Mouse (Mus musculus) heart, embryonic 12.5 days (tissue): ENCODE data around the gene Pes1. TPM values are rescaled to one million over a fixed set of nuclear protein-coding genes. Genes with fewer than 3 reads are reported as not detected.

ENCODE experiments used
- ATAC-seq: fragments of 200-750 bp; cut with Nextera tagmentation; 2 replicates; pipeline ENCODE4 v1.8.0; 2017; ENCODE audit warnings: moderate TSS enrichment, moderate library complexity; ENCODE audit not compliant: insufficient number of reproducible peaks, low FRiP score
- H3K27ac ChIP-seq: fragments of 300-500 bp; sonication (generic); 2 replicates; pipeline ENCODE4 v1.5.1; 2016; ENCODE audit warnings: mild to moderate bottlenecking, moderate library complexity; ENCODE audit not compliant: poor library complexity, severe bottlenecking
- H3K27me3 ChIP-seq: fragments of 300-500 bp; sonication (generic); replicated peaks from 2 replicates; pipeline ENCODE4 v1.6.1; 2016; ENCODE audit warnings: mild to moderate bottlenecking, moderate library complexity
- H3K36me3 ChIP-seq: fragments of 300-500 bp; sonication (generic); 2 replicates; pipeline ENCODE4 v1.6.1; 2016; ENCODE audit warnings: mild to moderate bottlenecking, moderate library complexity
- H3K4me1 ChIP-seq: fragments of 300-500 bp; sonication (generic); replicated peaks from 2 replicates; pipeline ENCODE4 v1.6.1; 2016; ENCODE audit warnings: mild to moderate bottlenecking
- H3K4me2 ChIP-seq: fragments of 300-500 bp; sonication (generic); 2 replicates; pipeline ENCODE4 v1.6.1; 2016; ENCODE audit warnings: mild to moderate bottlenecking, moderate library complexity
- H3K4me3 ChIP-seq: fragments of 300-500 bp; sonication (generic); 2 replicates; pipeline ENCODE4 v1.5.1; 2016; ENCODE audit warnings: mild to moderate bottlenecking
- H3K9ac ChIP-seq: fragments of 300-500 bp; sonication (generic); 2 replicates; pipeline ENCODE4 v1.6.1; 2016; ENCODE audit warnings: mild to moderate bottlenecking, moderate library complexity
- H3K9me3 ChIP-seq: fragments of 300-500 bp; sonication (generic); replicated peaks from 2 replicates; pipeline ENCODE4 v1.6.1; 2016; ENCODE audit warnings: mild to moderate bottlenecking, moderate library complexity
- WGBS: fragments of 180-500 bp; shearing (Covaris S2); methylation state at CpG from one replicate; pipeline ENCODE4 v1.1.7; 2016; 5-methylcytosine and 5-hydroxymethylcytosine counted together
- polyA plus RNA-seq: library from polyadenylated mRNA; unstranded; fragments of >200 nt; fragmentation: Nextera tagmentation; extraction: Ambion mirVana; gene quantifications from 2 replicates; pipeline ENCODE4 v1.2.1, GENCODE M21; 2016

Gene Pes1
- polyA plus RNA-seq, 1 experiment from 2014 or later, result 57.1 TPM

DNA sequence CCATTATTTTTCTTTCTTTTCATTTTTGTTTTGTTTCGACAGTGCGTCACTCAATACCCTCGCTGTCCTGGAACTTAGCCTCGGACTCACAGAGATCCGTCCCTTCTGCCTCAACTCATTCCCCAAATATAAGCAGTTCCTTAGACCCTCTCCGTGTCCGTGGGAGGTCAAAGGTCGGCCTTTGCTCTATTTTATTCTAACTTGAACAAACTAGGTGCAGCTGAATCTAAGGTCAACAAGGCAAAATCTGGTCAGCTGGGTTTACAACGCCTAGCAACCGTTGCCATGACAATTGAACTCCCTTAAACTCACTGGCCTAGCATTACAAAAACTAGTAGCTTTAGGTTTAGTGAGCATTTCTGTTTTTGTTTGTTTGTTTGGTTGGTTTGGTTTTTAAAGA is 620 bp upstream of the Pes1 start:
- 86% methylated on average over 10 of the region's 10 CpGs for WGBS
- Histone ChIP-seq H3K27me3 (peaks cover 6% of the 10 kb centered on the region; the same call in 1 of the 2 replicates), H3K27ac (no peak overlapping the region), H3K9ac (peak overlapping the region; percentile 49; the same call in 1 of the 2 replicates), H3K4me2 (peak overlapping the region; percentile 82), H3K4me1 (peaks cover 7% of the 10 kb centered on the region), H3K9me3 (no peaks in the 10 kb centered on the region), H3K36me3 (peaks cover 5% of the 10 kb centered on the region), H3K4me3 (peak overlapping the region; percentile 97)
- no peak for ATAC-seq

DNA sequence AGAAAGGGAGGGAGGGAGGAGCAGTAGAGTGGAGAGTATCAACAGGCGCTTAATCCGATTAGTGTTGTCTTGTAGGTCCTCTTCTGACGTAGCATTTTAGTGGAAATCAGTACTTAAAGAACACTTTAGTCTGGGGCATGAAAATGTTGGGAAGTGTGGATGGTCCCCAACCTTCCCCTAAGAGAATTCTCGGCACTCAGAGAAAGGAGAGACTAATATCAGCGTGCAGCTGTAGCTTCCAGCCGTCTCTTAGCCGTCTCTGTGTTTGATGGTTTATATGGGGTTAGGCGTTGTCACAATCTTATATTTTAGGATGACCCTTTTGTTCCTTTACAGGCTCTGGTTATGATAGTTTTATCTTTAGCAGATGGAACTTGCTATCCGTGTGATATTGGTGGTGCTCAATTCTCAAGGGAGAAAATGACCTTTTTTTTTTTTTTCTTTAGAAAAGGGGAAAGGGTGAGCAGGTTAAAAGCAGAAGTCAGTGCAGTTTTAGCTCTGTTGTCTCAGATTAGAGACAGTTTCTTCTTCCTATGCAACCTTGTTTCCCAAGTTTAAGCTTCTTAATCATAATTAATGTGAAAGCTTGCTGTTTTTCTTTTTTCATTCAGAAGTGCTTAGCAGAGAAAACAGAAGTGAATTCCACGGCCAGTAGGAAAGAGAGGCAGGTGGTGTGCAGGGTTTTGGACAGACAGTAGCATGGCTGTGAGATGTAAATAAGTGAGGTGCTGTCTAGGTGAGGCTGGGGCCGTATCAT is 819 bp downstream of the Pes1 start:
- ATAC-seq, result no peak
- Histone ChIP-seq H3K4me3 (peak overlapping the region; percentile 97), H3K27ac (peak overlapping the region; percentile 56; the same call in 1 of the 2 replicates), H3K9me3 (no peaks in the 10 kb centered on the region), H3K27me3 (peaks cover 6% of the 10 kb centered on the region; the same call in 1 of the 2 replicates), H3K36me3 (peaks cover 17% of the 10 kb centered on the region), H3K4me1 (peaks cover 7% of the 10 kb centered on the region), H3K4me2 (peak overlapping the region; percentile 82), H3K9ac (peak overlapping the region; percentile 90)
- 14% methylated on average over 11 of the region's 11 CpGs for WGBS

DNA sequence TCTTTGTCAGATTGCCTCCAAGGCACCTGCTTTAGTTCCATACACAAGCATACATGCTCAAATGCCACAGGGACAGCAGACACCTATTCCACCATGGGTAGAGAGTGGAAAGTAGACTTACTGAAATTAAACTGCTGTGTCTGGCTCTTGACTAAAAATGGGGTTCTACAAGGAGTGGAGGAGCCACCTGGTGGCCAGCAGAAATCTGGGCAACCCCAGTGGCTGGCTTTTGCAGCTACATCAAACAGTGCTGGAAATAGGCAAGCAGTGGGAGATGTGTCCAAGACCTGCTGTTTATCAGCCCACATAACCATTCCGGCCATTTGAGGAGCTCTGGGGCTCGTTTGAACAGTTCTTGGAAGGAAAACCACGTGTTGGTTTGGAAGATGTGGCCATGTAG is 6.1 kb downstream of the Pes1 start:
- Histone ChIP-seq H3K9me3 (no peaks in the 10 kb centered on the region), H3K9ac (no peak overlapping the region), H3K27me3 (no peaks in the 10 kb centered on the region), H3K36me3 (peaks cover 69% of the 10 kb centered on the region), H3K27ac (no peak overlapping the region), H3K4me2 (no peak overlapping the region), H3K4me3 (no peak overlapping the region), H3K4me1 (peaks cover 3% of the 10 kb centered on the region)
- WGBS, result 76% methylated on average over 3 of the region's 3 CpGs
- no peak for ATAC-seq

DNA sequence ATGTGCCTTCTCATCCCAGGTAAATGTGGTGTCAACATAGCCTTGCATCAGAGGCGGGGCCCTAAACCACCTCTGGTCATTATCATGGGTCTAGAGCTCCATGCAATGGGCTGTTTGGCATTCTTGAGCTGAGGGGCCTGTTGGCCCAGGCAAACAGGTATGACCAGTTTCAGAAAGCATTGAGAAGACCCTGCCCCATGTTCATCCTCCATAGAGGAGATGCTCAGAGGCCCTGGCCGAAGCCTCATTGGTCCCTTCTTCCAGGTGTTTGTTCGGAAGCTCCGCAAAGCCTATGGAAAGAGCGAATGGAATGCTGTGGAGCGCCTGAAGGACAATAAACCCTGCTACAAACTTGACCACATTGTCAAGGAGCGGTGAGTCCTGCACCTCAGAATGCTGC is 6.6 kb downstream of the Pes1 start:
- ATAC-seq, result no peak
- H3K4me3 ChIP-seq, result no peak overlapping the region
- H3K27me3 ChIP-seq, result no peaks in the 10 kb centered on the region
- H3K9ac ChIP-seq, result no peak overlapping the region
- H3K36me3 ChIP-seq, result peaks cover 75% of the 10 kb centered on the region
- H3K9me3 ChIP-seq, result no peaks in the 10 kb centered on the region
- H3K4me1 ChIP-seq, result no peaks in the 10 kb centered on the region
- H3K27ac ChIP-seq, result no peak overlapping the region
- WGBS, result 96% methylated on average over 7 of the region's 7 CpGs
- no peak overlapping the region for H3K4me2 ChIP-seq

DNA sequence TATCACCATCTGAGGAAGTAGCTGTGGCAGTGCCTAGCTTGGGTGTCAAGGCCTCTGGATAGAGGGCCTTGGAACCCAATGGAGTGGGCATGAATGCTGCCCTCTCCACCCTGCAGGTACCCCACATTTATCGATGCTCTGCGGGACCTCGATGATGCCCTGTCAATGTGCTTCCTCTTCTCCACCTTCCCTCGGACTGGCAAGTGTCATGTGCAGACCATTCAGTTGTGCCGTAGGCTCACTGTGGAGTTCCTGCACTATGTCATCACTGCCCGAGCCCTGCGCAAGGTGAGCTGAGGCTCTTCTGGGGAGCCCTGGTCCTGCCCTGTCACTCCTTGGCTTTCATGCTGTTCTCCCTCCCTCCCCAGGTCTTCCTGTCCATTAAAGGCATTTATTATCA is 9.3 kb downstream of the Pes1 start:
- Histone ChIP-seq H3K4me3 (no peak overlapping the region), H3K4me1 (no peaks in the 10 kb centered on the region), H3K4me2 (no peak overlapping the region), H3K9me3 (no peaks in the 10 kb centered on the region), H3K27ac (no peak overlapping the region), H3K9ac (no peak overlapping the region), H3K27me3 (no peaks in the 10 kb centered on the region), H3K36me3 (peaks cover 97% of the 10 kb centered on the region)
- 89% methylated on average over 7 of the region's 7 CpGs for WGBS
- ATAC-seq, result no peak

DNA sequence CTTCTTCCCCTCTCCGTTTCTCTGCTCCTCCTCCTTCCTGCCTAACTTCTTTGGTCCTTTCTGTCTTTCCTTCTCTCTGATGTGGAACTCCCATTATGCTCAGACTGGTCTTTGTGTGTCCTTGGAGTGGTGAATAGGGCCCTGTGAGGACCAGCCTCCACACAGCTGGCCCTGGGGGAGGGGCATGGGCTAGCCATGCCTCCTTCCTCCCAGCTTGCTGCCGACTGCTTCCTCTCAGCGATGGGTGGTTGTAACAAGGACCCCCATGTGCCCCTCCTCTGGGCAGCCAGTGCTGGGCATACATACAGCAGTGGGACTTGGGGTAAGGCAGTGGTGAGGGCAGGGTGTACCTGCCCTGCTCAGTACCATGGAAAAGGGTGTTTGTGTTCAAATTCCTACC is 10.5 kb downstream of the Pes1 start:
- Histone ChIP-seq H3K4me1 (no peaks in the 10 kb centered on the region), H3K27ac (no peak overlapping the region), H3K36me3 (peaks cover 100% of the 10 kb centered on the region), H3K4me2 (no peak overlapping the region), H3K27me3 (no peaks in the 10 kb centered on the region), H3K4me3 (no peak overlapping the region), H3K9ac (no peak overlapping the region), H3K9me3 (no peaks in the 10 kb centered on the region)
- ATAC-seq, result no peak
- 84% methylated on average over 3 of the region's 3 CpGs for WGBS

DNA sequence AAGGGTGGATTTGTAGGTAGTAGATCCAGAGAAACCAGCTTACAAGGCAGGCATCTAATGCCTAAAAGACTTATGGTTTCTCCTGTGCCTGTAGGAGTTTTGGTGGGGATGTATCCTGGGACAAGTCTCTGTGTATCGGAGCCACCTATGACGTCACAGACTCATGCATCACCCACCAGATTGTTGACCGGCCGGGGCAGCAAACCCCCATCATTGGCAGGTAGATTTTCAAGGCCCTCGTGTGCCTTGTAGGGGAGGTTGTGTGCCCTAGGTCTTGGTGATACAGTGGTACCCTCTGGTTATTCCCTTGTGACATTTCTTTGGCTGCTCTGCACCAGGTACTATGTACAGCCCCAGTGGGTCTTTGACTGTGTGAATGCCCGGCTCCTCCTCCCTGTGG is 12.9 kb downstream of the Pes1 start, which contains the start of gene 4930556J24Rik:
4930556J24Rik (minus strand) TSS at position 101 of the 400 bp plus-strand sequence.
- H3K4me2 ChIP-seq, result no peak within 1 kb of the TSS
- no peak within 1 kb of the TSS for H3K27ac ChIP-seq
- peaks cover 96% of the 10 kb centered on the region for H3K36me3 ChIP-seq
- no peak within 1 kb of the TSS for H3K4me3 ChIP-seq
- ATAC-seq, result no peak
- no peaks in the 10 kb centered on the region for H3K27me3 ChIP-seq
- H3K4me1 ChIP-seq, result no peaks in the 10 kb centered on the region
- H3K9ac ChIP-seq, result no peak within 1 kb of the TSS
- no peaks in the 10 kb centered on the region for H3K9me3 ChIP-seq
- WGBS, result 97% methylated on average over 6 of the region's 6 CpGs

DNA sequence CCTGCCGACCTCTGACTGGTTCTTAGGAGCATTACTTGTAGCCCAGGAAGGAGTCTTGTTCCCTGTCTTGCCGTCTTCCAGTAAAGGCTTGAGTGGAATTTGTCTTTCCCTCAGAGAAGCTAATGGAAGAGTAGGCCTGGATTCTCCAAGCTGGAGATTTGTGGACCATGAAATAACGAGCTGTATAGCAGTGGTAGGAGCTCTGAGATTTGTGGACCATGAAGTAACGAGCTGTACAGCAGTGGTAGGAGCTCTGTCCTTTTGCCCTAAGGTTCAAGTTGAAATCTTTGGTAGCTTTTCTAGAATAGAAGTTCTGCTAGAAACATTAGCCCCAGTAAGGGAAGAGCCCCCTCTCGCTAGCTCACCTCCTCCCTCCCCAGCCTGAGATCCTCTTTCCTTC is 14.6 kb downstream of the Pes1 start:
- Histone ChIP-seq H3K9me3 (no peaks in the 10 kb centered on the region), H3K27ac (no peak overlapping the region), H3K27me3 (peaks cover 8% of the 10 kb centered on the region), H3K4me2 (no peak overlapping the region), H3K4me1 (peaks cover 10% of the 10 kb centered on the region), H3K4me3 (no peak overlapping the region), H3K36me3 (peaks cover 78% of the 10 kb centered on the region), H3K9ac (no peak overlapping the region)
- WGBS, result 91% methylated on average over 5 of the region's 5 CpGs
- ATAC-seq, result no peak

DNA sequence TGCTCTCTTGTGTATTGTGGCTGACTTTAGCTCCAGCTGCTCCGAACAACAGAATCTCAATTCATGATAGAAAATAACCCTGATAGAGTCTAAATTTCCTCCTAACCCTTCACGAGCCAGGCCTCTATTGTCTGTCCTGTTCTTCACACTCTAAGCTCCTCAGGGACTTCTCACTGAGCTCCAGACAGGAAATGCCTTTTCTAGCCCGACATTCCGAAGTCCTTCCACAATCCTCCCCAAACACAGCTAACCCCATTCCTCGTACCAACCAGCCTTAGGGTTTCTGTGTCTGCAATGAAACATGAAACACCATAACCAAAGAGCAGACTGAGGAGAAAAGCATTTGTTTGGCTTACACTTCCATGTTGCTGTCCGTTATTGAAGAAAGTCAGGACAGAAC is 17.8 kb downstream of the Pes1 start:
- no peak overlapping the region; the same call in 1 of the 2 replicates for H3K27ac ChIP-seq

DNA sequence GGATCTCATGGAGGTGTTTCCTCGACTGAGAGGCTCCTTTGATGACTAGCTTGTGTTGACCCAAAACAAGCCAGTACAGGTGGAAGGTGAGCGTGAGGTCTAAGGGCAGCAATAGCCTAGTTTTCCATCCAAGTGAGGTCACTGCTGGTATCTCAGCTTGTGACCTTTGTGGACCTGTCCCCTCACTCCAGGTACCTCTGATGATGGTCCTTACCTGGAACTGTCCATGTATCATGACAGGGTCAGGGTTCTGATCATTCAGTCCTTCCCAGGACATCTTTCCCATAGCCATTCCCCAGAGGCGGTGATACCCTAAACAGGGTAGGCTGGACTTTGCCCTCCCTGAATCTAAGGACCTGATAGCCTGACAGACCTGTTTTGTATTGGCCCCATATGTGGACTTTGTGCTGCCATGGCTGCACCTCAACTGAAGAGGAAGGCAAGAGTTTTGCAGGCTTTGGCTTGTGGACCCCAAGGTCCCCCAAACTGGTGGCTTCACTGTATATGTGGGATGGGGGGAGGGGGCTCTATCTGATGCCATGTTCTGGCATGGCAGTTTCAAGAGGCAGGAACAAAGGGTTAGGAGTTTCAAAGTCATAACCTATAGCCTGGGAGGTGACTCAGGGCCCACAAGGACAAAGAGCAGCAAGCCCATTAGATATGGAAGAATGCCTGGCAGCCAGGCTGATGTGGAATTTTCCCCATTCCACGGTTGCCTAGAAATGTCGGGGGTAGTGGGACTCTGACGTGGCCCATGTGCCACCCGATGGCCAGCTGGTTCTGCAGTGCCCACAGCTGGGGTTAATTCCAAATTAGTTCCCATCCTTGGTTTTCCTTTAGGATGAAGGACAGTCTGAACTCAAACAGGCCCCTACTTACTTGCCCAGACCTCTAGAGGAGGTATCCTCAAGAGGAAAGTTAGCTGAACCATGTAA is 18.8 kb downstream of the Pes1 start:
- Histone ChIP-seq H3K4me2 (peak overlapping the region; percentile 92), H3K36me3 (peaks cover 37% of the 10 kb centered on the region), H3K27ac (no peak overlapping the region), H3K4me1 (peaks cover 21% of the 10 kb centered on the region), H3K9me3 (no peaks in the 10 kb centered on the region), H3K4me3 (no peak overlapping the region), H3K9ac (no peak overlapping the region), H3K27me3 (peaks cover 26% of the 10 kb centered on the region)
- 0 out of 2 replicates have a peak, but pooled peaks have one; percentile 9 for ATAC-seq
- WGBS, result 56% methylated on average over 7 of the region's 7 CpGs

More for the DNA sequence above, 17.8 kb downstream of the Pes1 start:
- Histone ChIP-seq H3K4me3 (no peak overlapping the region), H3K9ac (no peak overlapping the region), H3K4me2 (no peak overlapping the region), H3K4me1 (peaks cover 21% of the 10 kb centered on the region), H3K36me3 (peaks cover 47% of the 10 kb centered on the region), H3K9me3 (no peaks in the 10 kb centered on the region), H3K27me3 (peaks cover 26% of the 10 kb centered on the region)
- 51% methylated on average over 6 of the region's 6 CpGs for WGBS
- ATAC-seq, result no peak

DNA sequence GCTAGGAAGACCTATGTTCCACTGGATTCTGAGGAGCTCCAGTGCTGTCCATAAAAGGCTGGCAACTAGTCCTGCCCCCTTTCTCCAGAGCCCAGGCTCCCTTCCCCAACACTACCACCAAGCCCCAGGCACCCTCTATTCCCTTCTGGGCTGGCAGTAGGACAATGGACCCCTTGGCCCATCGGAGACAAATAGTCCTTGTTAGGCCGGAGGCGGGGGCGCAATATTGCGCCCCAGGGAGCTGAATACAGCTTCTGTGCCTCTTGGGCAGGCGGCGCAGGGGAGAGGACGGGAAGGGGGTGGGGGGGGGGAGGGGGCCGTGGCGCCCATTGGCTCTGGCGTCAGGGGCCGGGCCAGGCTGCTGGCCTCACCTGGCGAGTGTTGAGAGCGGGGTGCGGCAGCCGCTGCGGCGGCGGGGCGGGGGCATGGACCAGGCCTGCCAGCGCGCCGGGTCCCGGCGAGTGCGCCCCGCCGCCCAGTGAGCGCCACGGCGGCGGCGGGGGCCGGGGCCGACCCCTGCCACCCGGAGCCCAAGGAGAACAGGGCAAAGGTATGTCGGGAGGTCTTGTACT is 19.6 kb downstream of the Pes1 start, which contains the start of gene Gal3st1:
Gal3st1 (plus strand) TSS at position 346 of the 572 bp plus-strand sequence.
- whole genome bisulfite sequencing, result 1% methylated on average over 33 of the region's 37 CpGs
- peaks cover 21% of the 10 kb centered on the region for H3K4me1 ChIP-seq
- H3K27me3 ChIP-seq, result peaks cover 26% of the 10 kb centered on the region
- no peaks in the 10 kb centered on the region for H3K9me3 ChIP-seq
- H3K4me3 ChIP-seq, result peak within 1 kb of the TSS; percentile 53
- H3K9ac ChIP-seq, result peak within 1 kb of the TSS; percentile 60
- H3K27ac ChIP-seq, result no peak within 1 kb of the TSS
- peak within 1 kb of the TSS; percentile 92 for H3K4me2 ChIP-seq
- peak; percentile 51; the same call in 1 of the 2 replicates for ATAC-seq
- peaks cover 29% of the 10 kb centered on the region for H3K36me3 ChIP-seq
